Mouse (Mus musculus) intestine, embryonic 16.5 days (tissue): ENCODE results near the gene Pank1. TPM values are rescaled to one million over a fixed set of nuclear protein-coding genes. Genes with fewer than 3 reads are reported as not detected.

Experiments
- ATAC-seq: fragments of 200-750 bp; cut with Nextera tagmentation; 2 replicates; pipeline ENCODE4 v1.8.0; 2017; ENCODE audit warnings: moderate TSS enrichment, moderate library complexity
- H3K27ac ChIP-seq: fragments of 300-500 bp; sonication (generic); 2 replicates; pipeline ENCODE4 v1.5.1; 2014; ENCODE audit warnings: mild to moderate bottlenecking, low read length
- H3K27me3 ChIP-seq: fragments of 300-500 bp; sonication (generic); replicated peaks from 2 replicates; pipeline ENCODE4 v1.6.1; 2014; ENCODE audit warnings: low read length, control low read depth, mixed read lengths; ENCODE audit not compliant: control insufficient read depth, insufficient read depth
- H3K36me3 ChIP-seq: fragments of 300-500 bp; sonication (generic); 2 replicates; pipeline ENCODE4 v1.6.1; 2014; ENCODE audit warnings: low read length, control low read depth; ENCODE audit not compliant: control insufficient read depth, insufficient read depth
- H3K4me1 ChIP-seq: fragments of 300-500 bp; sonication (generic); 2 replicates; pipeline ENCODE4 v1.6.1; 2014; ENCODE audit warnings: low read length, control low read depth, mixed read lengths; ENCODE audit not compliant: control insufficient read depth, insufficient read depth
- H3K4me2 ChIP-seq: fragments of 300-500 bp; sonication (generic); 2 replicates; pipeline ENCODE4 v1.6.1; 2014; ENCODE audit warnings: low read depth, low read length, control low read depth
- H3K4me3 ChIP-seq: fragments of 300-500 bp; sonication (generic); 2 replicates; pipeline ENCODE4 v1.5.1; 2014; ENCODE audit warnings: mild to moderate bottlenecking, low read length
- H3K9ac ChIP-seq: fragments of 300-500 bp; sonication (generic); 2 replicates; pipeline ENCODE4 v1.6.1; 2014; ENCODE audit warnings: low read depth, low read length
- H3K9me3 ChIP-seq: fragments of 300-500 bp; sonication (generic); 2 replicates; pipeline ENCODE4 v1.6.1; 2016; ENCODE audit warnings: low read length, control low read depth; ENCODE audit not compliant: control insufficient read depth
- WGBS: fragments of 180-500 bp; shearing (Covaris S2); extraction: QIAGEN DNeasy Blood & Tissue Kit; methylation state at CpG from one replicate; pipeline ENCODE4 v1.1.7; 2014; 5-methylcytosine and 5-hydroxymethylcytosine counted together
- polyA plus RNA-seq: library from polyadenylated mRNA; unstranded; fragments of >200 nt; fragmentation: Nextera tagmentation; extraction: Ambion mirVana; gene quantifications from 2 replicates; pipeline ENCODE4 v1.2.1, GENCODE M21; 2015

The Pank1 gene
- polyA plus RNA-seq, result 6.7 and 7.9 TPM in 2 replicates

DNA sequence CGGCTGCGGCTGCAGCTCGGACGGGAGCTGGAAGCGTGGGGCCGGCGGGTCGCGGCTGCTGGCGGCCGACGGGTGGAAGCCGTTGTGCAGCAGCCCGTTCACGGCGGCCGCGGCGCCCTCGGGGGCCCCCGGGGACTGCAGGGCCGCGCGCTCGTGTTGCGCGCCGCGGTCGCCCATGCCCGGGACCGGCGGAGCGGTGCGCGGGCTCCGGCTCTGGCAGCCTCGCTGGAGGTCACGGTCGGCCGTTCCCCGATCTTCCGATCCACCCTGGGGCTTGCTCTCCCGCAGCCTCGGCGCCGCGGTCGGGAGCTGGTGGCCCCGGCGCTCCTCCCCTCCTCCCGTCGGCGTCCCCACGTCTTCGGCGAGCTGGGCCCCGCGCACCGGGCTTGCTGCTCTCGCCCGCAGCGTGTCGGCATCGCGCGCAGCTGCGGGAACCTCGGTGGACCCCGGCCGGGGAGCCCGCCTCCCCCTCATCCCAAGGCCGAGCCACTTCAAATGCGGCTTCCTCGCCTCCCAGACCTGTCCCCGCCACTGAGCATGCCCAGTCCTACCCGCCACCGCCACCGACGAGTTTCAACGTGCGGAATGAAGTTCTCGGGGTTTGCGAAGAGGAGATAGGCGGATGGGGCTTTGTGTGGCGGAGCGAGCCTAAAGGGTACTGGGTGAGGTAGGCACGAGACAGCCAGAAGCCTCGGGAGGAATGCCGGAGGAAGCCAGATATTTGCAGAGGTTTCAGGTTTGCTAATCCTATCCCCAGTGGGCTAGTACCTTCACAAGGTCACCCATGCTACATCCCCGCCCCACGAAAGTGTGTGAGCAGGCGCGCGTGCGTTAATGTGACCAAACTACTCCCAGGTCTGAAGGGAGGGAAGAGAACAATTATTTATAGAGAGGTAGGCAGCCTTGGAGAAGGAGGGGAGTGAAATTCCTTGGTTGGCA is at the start of gene Pank1:
Gene Pank1 (minus strand): TSS at position 853 of the 939 bp plus-strand sequence.
- peak within 1 kb of the TSS; percentile 98 for H3K9ac ChIP-seq
- H3K9me3 ChIP-seq, result no peaks in the 10 kb centered on the region
- H3K4me2 ChIP-seq, result peak within 1 kb of the TSS; percentile 79
- H3K36me3 ChIP-seq, result no peaks in the 10 kb centered on the region
- ATAC-seq, result peak; percentile 52
- under 1% methylated on average over 82 of the region's 96 CpGs for WGBS
- peak within 1 kb of the TSS; percentile 92 for H3K4me3 ChIP-seq
- H3K27me3 ChIP-seq, result no peaks in the 10 kb centered on the region
- H3K27ac ChIP-seq, result peak within 1 kb of the TSS; percentile 99
- H3K4me1 ChIP-seq, result peaks cover 13% of the 10 kb centered on the region

DNA sequence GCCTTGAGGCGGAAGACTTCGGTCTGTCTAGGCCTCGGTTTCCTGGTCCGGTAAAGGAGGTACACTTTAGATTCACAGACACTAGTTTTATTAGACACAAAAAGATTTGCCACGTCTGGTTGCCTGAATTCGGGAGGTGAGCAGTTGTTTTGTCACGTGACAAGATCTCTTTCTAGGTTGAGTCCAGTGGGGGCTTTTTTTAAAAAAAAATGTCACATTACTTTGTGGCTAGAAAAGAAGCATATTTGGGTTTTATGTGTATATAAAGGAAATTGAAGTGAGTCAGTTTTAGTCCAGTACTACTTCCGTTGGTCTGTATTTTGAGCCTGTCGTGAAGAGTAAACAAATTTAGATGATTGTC is 43.3 kb upstream of the Pank1 start:
- ATAC-seq, result no peak
- no peaks in the 10 kb centered on the region for H3K27me3 ChIP-seq
- under 1% methylated on average over 9 of the region's 9 CpGs for WGBS
- peak overlapping the region; percentile 52 for H3K4me2 ChIP-seq
- H3K4me3 ChIP-seq, result peak overlapping the region; percentile 97
- peak overlapping the region; percentile 76 for H3K9ac ChIP-seq
- no peaks in the 10 kb centered on the region for H3K4me1 ChIP-seq
- peak overlapping the region; percentile 78 for H3K27ac ChIP-seq
- no peaks in the 10 kb centered on the region for H3K36me3 ChIP-seq
- H3K9me3 ChIP-seq, result no peaks in the 10 kb centered on the region

DNA sequence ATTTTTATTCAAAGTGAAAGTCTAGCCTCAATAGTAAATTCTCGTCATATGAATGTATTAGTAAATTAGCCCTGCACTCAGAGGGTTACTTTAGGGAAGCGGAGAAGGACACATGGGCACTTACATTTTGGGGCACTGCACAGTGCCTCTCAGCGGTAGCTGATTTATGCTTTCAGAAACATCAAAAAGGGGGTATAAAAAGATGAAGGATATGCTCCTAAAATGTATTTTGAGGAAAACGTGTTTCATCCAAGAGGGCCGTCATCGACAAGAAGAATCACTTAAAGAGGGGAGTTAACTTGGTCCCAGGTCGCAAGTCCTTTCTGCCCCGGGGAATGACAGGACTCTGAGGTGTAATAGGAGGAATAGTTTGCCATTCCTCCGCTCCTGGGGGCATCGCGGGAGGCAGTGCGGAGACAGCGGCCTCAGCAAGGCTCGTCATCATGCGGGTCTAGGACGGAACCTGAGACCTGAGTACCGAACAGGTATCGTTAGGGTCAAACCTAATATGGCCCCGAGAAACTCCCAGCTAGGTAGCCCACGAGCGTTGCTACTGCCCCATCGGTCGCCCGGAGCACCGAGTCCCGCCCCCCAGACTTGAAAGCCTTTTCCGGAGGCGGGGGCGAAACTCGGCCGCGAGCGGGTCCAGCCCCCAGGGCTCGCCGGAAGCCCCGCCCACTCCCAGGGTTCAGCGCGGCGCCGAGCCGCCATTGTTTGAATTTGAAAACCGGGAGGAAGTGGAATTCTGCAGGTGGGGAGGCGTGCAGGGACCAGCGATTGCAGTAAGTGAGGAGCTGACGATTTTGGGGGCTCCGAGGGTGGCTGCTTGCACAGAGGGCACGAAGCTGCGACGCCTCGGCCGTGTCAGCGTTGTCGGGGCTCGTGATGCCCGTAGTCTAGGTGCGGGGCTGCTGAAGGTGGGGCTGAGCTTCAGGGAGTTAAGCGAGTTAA is 42.7 kb upstream of the Pank1 start, which contains the start of gene Kif20b:
Gene Kif20b (plus strand): TSS at position 710 of the 951 bp plus-strand sequence.
- Histone ChIP-seq H3K4me1 (no peaks in the 10 kb centered on the region), H3K9ac (peak within 1 kb of the TSS; percentile 76), H3K9me3 (no peaks in the 10 kb centered on the region), H3K27me3 (no peaks in the 10 kb centered on the region), H3K4me2 (peak within 1 kb of the TSS; percentile 73), H3K36me3 (no peaks in the 10 kb centered on the region), H3K27ac (peak within 1 kb of the TSS; percentile 78), H3K4me3 (peak within 1 kb of the TSS; percentile 97)
- peak; percentile 98 for ATAC-seq
- under 1% methylated on average over 57 of the region's 57 CpGs for WGBS

DNA sequence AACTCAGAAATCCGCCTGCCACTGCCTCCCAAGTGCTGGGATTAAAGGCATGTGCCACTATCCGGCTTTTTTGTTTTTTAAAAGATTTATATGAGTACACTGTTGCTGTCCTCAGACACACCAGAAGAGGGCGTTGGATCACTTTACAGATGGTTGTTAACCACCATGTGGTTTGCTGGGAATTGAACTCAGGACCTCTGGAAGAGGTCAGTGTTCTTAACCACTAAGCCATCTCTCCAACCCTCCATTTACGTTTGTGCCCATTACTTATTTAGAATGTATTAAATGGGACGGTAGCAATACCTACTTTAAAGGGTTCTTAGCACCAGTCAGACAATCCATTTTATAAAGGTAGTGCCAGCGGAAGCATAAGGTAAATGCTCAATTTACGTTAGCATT is 42.0 kb upstream of the Pank1 start:
- Histone ChIP-seq H3K27ac (no peak overlapping the region; the same call in 1 of the 2 replicates), H3K4me2 (peak overlapping the region; percentile 73), H3K9me3 (no peaks in the 10 kb centered on the region), H3K27me3 (no peaks in the 10 kb centered on the region), H3K9ac (peak overlapping the region; percentile 76), H3K4me3 (peak overlapping the region; percentile 97), H3K4me1 (no peaks in the 10 kb centered on the region), H3K36me3 (no peaks in the 10 kb centered on the region)
- 18% methylated on average over 7 of the region's 7 CpGs for WGBS
- ATAC-seq, result peak; percentile 4; the same call in 1 of the 2 replicates

DNA sequence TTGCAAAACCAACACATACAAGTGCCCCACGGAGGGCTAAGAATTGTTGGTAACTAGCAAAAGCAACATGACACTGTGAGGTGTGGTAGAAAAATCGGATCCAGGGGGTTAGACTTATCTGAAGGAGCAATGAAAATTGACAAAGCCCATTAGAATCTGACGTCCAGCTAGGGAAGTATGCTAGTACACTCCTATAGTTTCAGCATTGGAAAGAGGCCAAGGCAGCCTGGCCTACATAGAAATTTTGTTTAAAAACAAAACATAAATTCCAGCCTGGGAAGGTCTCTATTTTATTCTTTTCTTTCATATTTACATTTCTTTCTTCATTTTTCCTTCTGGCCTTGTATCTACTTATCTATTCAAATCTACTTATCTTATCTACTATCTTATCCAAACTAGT is 41.3 kb upstream of the Pank1 start:
- no peak overlapping the region for H3K9ac ChIP-seq
- H3K9me3 ChIP-seq, result no peaks in the 10 kb centered on the region
- no peak overlapping the region for H3K4me2 ChIP-seq
- H3K4me3 ChIP-seq, result no peak overlapping the region
- no peak overlapping the region for H3K27ac ChIP-seq
- no peaks in the 10 kb centered on the region for H3K4me1 ChIP-seq
- no peak for ATAC-seq
- WGBS, result 70% methylated on average over 3 of the region's 3 CpGs
- no peaks in the 10 kb centered on the region for H3K27me3 ChIP-seq
- no peaks in the 10 kb centered on the region for H3K36me3 ChIP-seq

DNA sequence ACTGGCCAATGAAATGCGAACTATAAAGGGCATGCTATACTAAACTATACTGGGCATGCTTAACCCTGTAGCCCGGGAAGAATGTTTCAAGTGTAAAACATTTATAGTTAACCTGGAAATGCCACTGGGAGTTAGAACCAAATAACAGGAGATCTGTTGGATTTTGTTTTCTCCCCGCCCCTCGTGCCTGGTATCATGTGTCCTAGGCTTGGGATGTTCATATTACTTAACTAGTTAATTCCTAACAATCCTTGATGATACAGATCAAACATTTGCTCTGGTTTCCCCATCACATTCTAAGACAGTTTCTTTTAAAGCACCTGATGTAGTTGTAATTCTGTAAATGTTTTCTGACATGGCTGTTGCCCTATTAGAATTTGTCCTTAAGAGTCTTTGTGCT is 40.8 kb upstream of the Pank1 start:
- H3K4me3 ChIP-seq, result no peak overlapping the region
- no peaks in the 10 kb centered on the region for H3K27me3 ChIP-seq
- H3K9ac ChIP-seq, result no peak overlapping the region
- H3K4me1 ChIP-seq, result no peaks in the 10 kb centered on the region
- no peak overlapping the region for H3K27ac ChIP-seq
- no peaks in the 10 kb centered on the region for H3K9me3 ChIP-seq
- H3K36me3 ChIP-seq, result no peaks in the 10 kb centered on the region
- H3K4me2 ChIP-seq, result no peak overlapping the region
- ATAC-seq, result no peak
- 89% methylated on average over 4 of the region's 4 CpGs for WGBS

DNA sequence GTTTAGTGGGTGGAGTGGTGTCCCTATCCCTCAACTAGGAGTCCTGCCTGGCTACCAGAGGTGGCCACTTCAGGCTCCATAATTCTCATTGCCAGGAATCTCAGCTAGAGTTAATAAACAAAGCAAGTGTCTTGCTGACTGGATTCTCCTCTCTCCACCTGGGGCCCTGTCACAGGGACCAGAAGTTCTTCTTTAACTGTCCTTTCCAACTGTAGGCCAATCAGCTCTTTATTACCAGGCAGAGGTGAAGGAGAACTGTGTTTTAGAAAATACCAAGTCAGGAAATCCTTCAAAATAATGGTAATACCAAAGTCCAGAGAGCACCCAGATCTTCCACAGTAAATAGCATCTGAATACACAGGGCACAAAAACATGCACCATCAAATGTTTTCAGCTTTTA is 33.1 kb upstream of the Pank1 start:
- Histone ChIP-seq H3K4me3 (no peak overlapping the region), H3K9me3 (no peaks in the 10 kb centered on the region), H3K36me3 (no peaks in the 10 kb centered on the region), H3K27me3 (no peaks in the 10 kb centered on the region), H3K4me1 (no peaks in the 10 kb centered on the region), H3K9ac (no peak overlapping the region), H3K4me2 (no peak overlapping the region), H3K27ac (no peak overlapping the region)
- ATAC-seq, result no peak

DNA sequence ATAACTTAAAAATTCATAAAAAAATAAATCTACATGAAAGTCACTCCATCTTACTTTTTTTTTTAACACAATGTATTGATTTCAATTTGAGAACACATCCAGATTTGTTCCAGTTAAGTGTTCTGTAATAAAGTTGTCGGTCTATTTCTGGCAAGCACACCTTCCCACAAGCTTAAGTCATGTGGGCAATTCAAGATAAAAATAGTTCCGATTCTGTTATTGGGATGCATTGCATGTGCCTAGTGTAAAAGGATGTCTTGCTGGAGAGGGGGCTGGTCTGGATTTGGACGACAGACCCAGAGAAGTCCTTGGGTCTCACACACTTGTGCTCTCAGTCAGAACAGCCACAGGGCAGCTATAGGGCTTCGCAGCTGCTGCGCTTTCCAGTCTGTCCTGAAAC is 27.5 kb upstream of the Pank1 start:
- H3K9me3 ChIP-seq, result no peaks in the 10 kb centered on the region; the same call in 1 of the 2 replicates
- H3K27ac ChIP-seq, result no peak overlapping the region
- no peak overlapping the region for H3K4me2 ChIP-seq
- H3K4me3 ChIP-seq, result no peak overlapping the region
- no peak overlapping the region for H3K9ac ChIP-seq
- 79% methylated on average over 5 of the region's 5 CpGs for WGBS
- H3K36me3 ChIP-seq, result no peaks in the 10 kb centered on the region
- no peaks in the 10 kb centered on the region for H3K4me1 ChIP-seq
- ATAC-seq, result no peak
- H3K27me3 ChIP-seq, result no peaks in the 10 kb centered on the region

DNA sequence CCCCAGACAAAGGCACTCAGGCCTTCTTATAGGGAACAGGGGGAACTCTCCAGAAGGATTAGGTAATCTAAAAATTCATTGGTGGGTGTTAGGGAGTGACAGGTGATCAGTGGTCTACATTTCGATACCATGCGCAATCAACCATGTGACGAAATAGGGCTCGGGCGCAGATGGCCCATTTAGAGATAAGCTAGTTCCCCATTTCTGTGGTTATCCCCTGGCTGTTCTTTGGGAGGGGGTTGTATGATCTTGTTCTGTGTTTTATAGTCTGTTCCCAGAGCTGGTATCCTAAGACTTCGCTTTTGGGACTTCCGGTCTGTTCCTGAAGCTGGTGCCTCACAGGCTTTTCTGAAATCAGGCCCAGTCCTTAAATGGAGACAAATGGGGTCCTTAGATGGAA is 26.2 kb upstream of the Pank1 start:
- Histone ChIP-seq H3K4me3 (no peak overlapping the region), H3K4me1 (no peaks in the 10 kb centered on the region), H3K27me3 (no peaks in the 10 kb centered on the region), H3K9ac (no peak overlapping the region), H3K9me3 (no peaks in the 10 kb centered on the region; the same call in 1 of the 2 replicates), H3K27ac (no peak overlapping the region), H3K4me2 (no peak overlapping the region), H3K36me3 (no peaks in the 10 kb centered on the region)
- ATAC-seq, result no peak
- WGBS, result 97% methylated on average over 7 of the region's 7 CpGs
